Mouse (Mus musculus) thymus, adult 2 months (tissue): ENCODE results near the gene Ston2.

ENCODE experiments used
- CTCF ChIP-seq: fragments of 200-500 bp; IDR thresholded peaks from 2 replicates; pipeline ENCODE4 v1.5.1; 2012; ENCODE audit warnings: mild to moderate bottlenecking, control low read depth, low read length, moderate library complexity, borderline replicate concordance; ENCODE audit not compliant: control insufficient read depth, poor library complexity, insufficient read depth; ENCODE audit errors: extremely low read depth
- POLR2A ChIP-seq: fragments of 200-500 bp; IDR thresholded peaks from 2 replicates; pipeline ENCODE4 v1.6.1; 2012; ENCODE audit warnings: mild to moderate bottlenecking, low read length, control low read depth, moderate library complexity; ENCODE audit not compliant: control insufficient read depth, poor library complexity, insufficient read depth; ENCODE audit errors: extremely low read depth

- TF ChIP-seq CTCF = no peak
- no peak for TF ChIP-seq POLR2A
Observed at GRCm38 (mm10) chr12:91642426-91643093, 145.6 kb downstream of the Ston2 start.
